8 mouse cellular contexts compared by ENCODE assay signal in the genomic region with DNA sequence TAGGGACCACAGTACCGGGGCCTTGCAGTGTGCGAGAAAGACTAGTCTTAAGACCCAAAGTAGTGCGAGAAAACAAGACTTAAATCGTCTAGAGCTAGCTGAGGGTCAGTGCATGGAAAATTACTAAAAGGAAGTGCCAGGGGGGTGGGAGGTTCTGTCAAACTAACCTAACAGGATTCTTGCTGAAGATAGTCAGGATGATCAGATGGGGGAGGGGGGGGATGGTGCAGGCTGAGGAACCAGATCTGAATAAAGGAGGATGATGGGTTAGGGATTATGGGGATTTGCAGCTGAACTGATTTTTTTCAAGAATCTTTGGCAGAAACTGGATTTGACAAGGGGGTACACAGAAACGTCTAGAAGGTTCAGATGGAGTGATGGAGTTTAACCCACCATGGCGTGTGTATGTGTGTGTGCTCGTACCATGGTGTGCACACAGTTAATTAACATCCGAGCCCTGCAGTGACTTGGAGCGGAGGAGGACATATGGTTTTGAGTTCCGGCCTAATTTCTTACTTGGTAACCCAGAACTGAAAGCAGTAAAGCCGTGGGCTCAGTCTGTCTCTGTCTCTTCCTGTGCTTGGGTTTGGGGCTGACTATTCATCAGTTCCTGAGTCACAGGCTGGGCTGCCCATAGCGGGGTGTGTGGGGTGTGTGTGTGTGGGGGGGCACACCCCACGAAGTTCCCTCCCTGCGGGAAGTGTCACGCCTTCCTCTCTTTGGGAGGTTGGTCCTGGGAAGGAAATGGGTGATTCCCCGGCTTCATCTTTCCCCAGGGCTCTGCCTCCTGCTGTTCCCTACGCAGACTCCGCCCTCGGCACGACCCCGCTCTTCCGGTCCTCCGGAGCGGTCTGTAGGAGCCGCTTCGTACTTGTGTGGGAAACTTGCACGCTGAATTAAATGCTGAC. TPM values are rescaled to one million over a fixed set of nuclear protein-coding genes. Genes with fewer than 3 reads are reported as not detected.
A peak's percentile ranks its signal among the peaks of the same experiment; 100 is the strongest.
DNase-seq lines count a peak whose midpoint lies in the region; ATAC-seq and TF ChIP-seq lines count a peak whose summit lies in the region.

No protein-coding gene starts in this region.

- 14% methylated on average over 27 of the region's 27 CpGs for WGBS in hindbrain, postnatal 0 days
- WGBS in limb, embryonic 12.5 days = 10% methylated on average over 27 of the region's 27 CpGs
- WGBS in midbrain, embryonic 12.5 days = 19% methylated on average over 27 of the region's 27 CpGs
- WGBS in spleen, adult 2 months = 9% methylated on average over 27 of the region's 27 CpGs

- H3K36me3 ChIP-seq in hindbrain, postnatal 0 days (ENCODE audit: insufficient read depth, low read length) = no peaks in the 10 kb centered on the region
- H3K36me3 ChIP-seq in limb, embryonic 12.5 days = no peaks in the 10 kb centered on the region
- H3K36me3 ChIP-seq in midbrain, embryonic 12.5 days = no peaks in the 10 kb centered on the region
- no peaks in the 10 kb centered on the region for H3K36me3 ChIP-seq in spleen, adult 2 months (ENCODE audit: control insufficient read depth, insufficient read depth, low read length)

- TF ChIP-seq CTCF in gastrocnemius, adult 2 months (IDR thresholded peaks at IDR 0.05) = peak; percentile 7; the same call in 1 of the 2 replicates
- TF ChIP-seq CTCF in hindbrain, postnatal 0 days (IDR thresholded peaks at IDR 0.05; ENCODE audit: low read depth) = no peak; the same call in 1 of the 2 replicates
- TF ChIP-seq CTCF in spleen, adult 2 months (IDR thresholded peaks at IDR 0.05; ENCODE audit: extremely low read depth, insufficient read depth, insufficient read length, insufficient replicate concordance) = no peak

- H3K4me1 ChIP-seq in hindbrain, postnatal 0 days (ENCODE audit: insufficient read depth, low read length) = peaks cover 11% of the 10 kb centered on the region
- peaks cover 19% of the 10 kb centered on the region for H3K4me1 ChIP-seq in limb, embryonic 12.5 days (replicated peaks)
- H3K4me1 ChIP-seq in midbrain, embryonic 12.5 days = peaks cover 16% of the 10 kb centered on the region
- H3K4me1 ChIP-seq in spleen, adult 2 months (ENCODE audit: control insufficient read depth, insufficient read depth, insufficient read length) = peaks cover 37% of the 10 kb centered on the region

- H3K9ac ChIP-seq in hindbrain, postnatal 0 days (replicated peaks; ENCODE audit: low read length) = peak overlapping the region; percentile 42; the same call in 1 of the 2 replicates
- peak overlapping the region; percentile 46 for H3K9ac ChIP-seq in limb, embryonic 12.5 days (replicated peaks)
- H3K9ac ChIP-seq in midbrain, embryonic 12.5 days (replicated peaks) = peak overlapping the region; percentile 54

- intact Hi-C loops in gastrocnemius, adult 2 months (cut with DNase I) = no loop called here

- DNase-seq in layer of hippocampus, adult 18-20 months (ENCODE audit: low spot score in 2 of 2) = peak; percentile 45 to 72
- DNase-seq in layer of hippocampus, postnatal 25 days (ENCODE audit: extremely low spot score in 1 of 2, low spot score in 1 of 2) = no peak
- DNase-seq in cerebellum, postnatal 25 days = peak; percentile 49 to 54
- DNase-seq in gastrocnemius, adult 2 months = peak; percentile 75
- peak; percentile 73 for DNase-seq in hindbrain, postnatal 0 days (ENCODE audit: low spot score)
- peak in 1 of 2 experiments; percentile 57 for DNase-seq in spleen, adult 2 months (ENCODE audit: low read depth in 1 of 2, low spot score in 2 of 2)

- peak; percentile 85 for ATAC-seq in hindbrain, postnatal 0 days
- peak; percentile 67; the same call in 1 of the 2 replicates for ATAC-seq in limb, embryonic 12.5 days (ENCODE audit: insufficient number of reproducible peaks, insufficient read depth, low FRiP score, low TSS enrichment, low read depth)
- peak; percentile 86 for ATAC-seq in midbrain, embryonic 12.5 days (ENCODE audit: low FRiP score, low read depth)

- H3K4me2 ChIP-seq in hindbrain, postnatal 0 days (ENCODE audit: low read depth, low read length) = peak overlapping the region; percentile 74
- peak overlapping the region; percentile 71 for H3K4me2 ChIP-seq in limb, embryonic 12.5 days
- H3K4me2 ChIP-seq in midbrain, embryonic 12.5 days (replicated peaks) = peak overlapping the region; percentile 61

- H3K27me3 ChIP-seq in hindbrain, postnatal 0 days (ENCODE audit: insufficient read depth, low read length) = no peaks in the 10 kb centered on the region
- no peaks in the 10 kb centered on the region for H3K27me3 ChIP-seq in limb, embryonic 12.5 days
- H3K27me3 ChIP-seq in midbrain, embryonic 12.5 days = 0 out of 2 replicates have a peak, but pooled peaks cover 4% of the 10 kb centered on the region
- no peaks in the 10 kb centered on the region for H3K27me3 ChIP-seq in spleen, adult 2 months (ENCODE audit: control insufficient read depth, insufficient read depth, low read length)

- no peaks in the 10 kb centered on the region for H3K9me3 ChIP-seq in hindbrain, postnatal 0 days (ENCODE audit: low read length)
- H3K9me3 ChIP-seq in limb, embryonic 12.5 days = no peaks in the 10 kb centered on the region
- no peaks in the 10 kb centered on the region for H3K9me3 ChIP-seq in midbrain, embryonic 12.5 days

- H3K4me3 ChIP-seq in gastrocnemius, adult 2 months = peak overlapping the region; percentile 70
- H3K4me3 ChIP-seq in hindbrain, postnatal 0 days (ENCODE audit: low read length) = peak overlapping the region; percentile 36
- H3K4me3 ChIP-seq in limb, embryonic 12.5 days (replicated peaks) = peak overlapping the region; percentile 37
- H3K4me3 ChIP-seq in midbrain, embryonic 12.5 days = peak overlapping the region; percentile 41
- H3K4me3 ChIP-seq in spleen, adult 2 months (ENCODE audit: extremely low read depth, insufficient read depth, insufficient read length) = peak overlapping the region; percentile 54

- TF ChIP-seq POLR2A in spleen, adult 2 months (IDR thresholded peaks at IDR 0.05; ENCODE audit: low read depth, low read length) = no peak; the same call in 1 of the 2 replicates

- peak overlapping the region; percentile 88 for H3K27ac ChIP-seq in gastrocnemius, adult 2 months
- peak overlapping the region; percentile 69 for H3K27ac ChIP-seq in hindbrain, postnatal 0 days
- peak overlapping the region; percentile 88 for H3K27ac ChIP-seq in limb, embryonic 12.5 days
- H3K27ac ChIP-seq in midbrain, embryonic 12.5 days (replicated peaks) = peak overlapping the region; percentile 68
- H3K27ac ChIP-seq in spleen, adult 2 months (ENCODE audit: insufficient read depth, low read length) = peak overlapping the region; percentile 85

RNA-seq across cellular contexts. Expression of gene Capg, which starts 8.2 kb away (rescaled TPM):
- 1 to 10 TPM; 3.9 to 5.0 TPM for total RNA-seq in layer of hippocampus, adult 18-20 months (2021)
- total RNA-seq in layer of hippocampus, postnatal 25 days (2021) = 1 to 10 TPM; 3.5 to 4.0 TPM
- 1 to 10 TPM; 6.8 to 9.7 TPM for total RNA-seq in gastrocnemius, adult 2 months (2021)
- total RNA-seq in hindbrain, postnatal 0 days (2014; rRNA removed) = 5.8 and 10.6 TPM in 2 replicates
- 10.0 and 11.2 TPM in 2 replicates for polyA plus RNA-seq in hindbrain, postnatal 0 days (2015; fragmentation: Nextera tagmentation; extraction: Ambion mirVana)
- 26.2 and 27.4 TPM in 2 replicates for polyA plus RNA-seq in limb, embryonic 12.5 days (2016; fragmentation: Nextera tagmentation; extraction: Ambion mirVana)
- 5.8 and 6.1 TPM in 2 replicates for polyA plus RNA-seq in midbrain, embryonic 12.5 days (2016; fragmentation: Nextera tagmentation; extraction: Ambion mirVana)
- polyA plus RNA-seq in spleen, adult 2 months (2012; rRNA removed) = 130 and 135 TPM in 2 replicates

RNA-seq across cellular contexts. Expression of gene Sh2d6, which starts 30.9 kb away (rescaled TPM):
- under 1 TPM; 0.67 to 0.76 TPM for total RNA-seq in layer of hippocampus, adult 18-20 months (2021)
- 1 to 10 TPM in 1 of 2 experiments, under 1 TPM in 1; 0.62 to 1.3 TPM for total RNA-seq in layer of hippocampus, postnatal 25 days (2021)
- total RNA-seq in gastrocnemius, adult 2 months (2021) = under 1 TPM; 0.59 to 0.99 TPM
- not detected in 2 replicates for total RNA-seq in hindbrain, postnatal 0 days (2014; rRNA removed)
- 0.26 and 0.40 TPM in 2 replicates for polyA plus RNA-seq in hindbrain, postnatal 0 days (2015; fragmentation: Nextera tagmentation; extraction: Ambion mirVana)
- polyA plus RNA-seq in limb, embryonic 12.5 days (2016; fragmentation: Nextera tagmentation; extraction: Ambion mirVana) = 0.18 TPM in 2 replicates
- 0.63 and 0.97 TPM in 2 replicates for polyA plus RNA-seq in midbrain, embryonic 12.5 days (2016; fragmentation: Nextera tagmentation; extraction: Ambion mirVana)
- polyA plus RNA-seq in spleen, adult 2 months (2012; rRNA removed) = 0.52 and 0.55 TPM in 2 replicates

RNA-seq across cellular contexts. Expression of gene Elmod3, which starts 45.8 kb away (rescaled TPM):
- 10 to 100 TPM; 24.5 to 24.8 TPM for total RNA-seq in layer of hippocampus, adult 18-20 months (2021)
- total RNA-seq in layer of hippocampus, postnatal 25 days (2021) = 10 to 100 TPM; 22.0 to 23.4 TPM
- total RNA-seq in gastrocnemius, adult 2 months (2021) = 1 to 10 TPM; 7.7 to 9.8 TPM
- total RNA-seq in hindbrain, postnatal 0 days (2014; rRNA removed) = 23.8 and 26.1 TPM in 2 replicates
- 16.2 and 18.4 TPM in 2 replicates for polyA plus RNA-seq in hindbrain, postnatal 0 days (2015; fragmentation: Nextera tagmentation; extraction: Ambion mirVana)
- 14.8 and 15.2 TPM in 2 replicates for polyA plus RNA-seq in limb, embryonic 12.5 days (2016; fragmentation: Nextera tagmentation; extraction: Ambion mirVana)
- 14.3 and 18.3 TPM in 2 replicates for polyA plus RNA-seq in midbrain, embryonic 12.5 days (2016; fragmentation: Nextera tagmentation; extraction: Ambion mirVana)
- 12.2 and 12.9 TPM in 2 replicates for polyA plus RNA-seq in spleen, adult 2 months (2012; rRNA removed)

RNA-seq across cellular contexts. Expression of gene Retsat, which starts 45.9 kb away (rescaled TPM):
- 10 to 100 TPM; 64.3 to 76.9 TPM for total RNA-seq in layer of hippocampus, adult 18-20 months (2021)
- 10 to 100 TPM; 57.8 to 58.7 TPM for total RNA-seq in layer of hippocampus, postnatal 25 days (2021)
- 10 to 100 TPM; 56.1 to 98.6 TPM for total RNA-seq in gastrocnemius, adult 2 months (2021)
- total RNA-seq in hindbrain, postnatal 0 days (2014; rRNA removed) = 4.9 and 12.6 TPM in 2 replicates
- 10.0 and 11.6 TPM in 2 replicates for polyA plus RNA-seq in hindbrain, postnatal 0 days (2015; fragmentation: Nextera tagmentation; extraction: Ambion mirVana)
- 10.8 and 12.4 TPM in 2 replicates for polyA plus RNA-seq in limb, embryonic 12.5 days (2016; fragmentation: Nextera tagmentation; extraction: Ambion mirVana)
- 4.4 and 6.9 TPM in 2 replicates for polyA plus RNA-seq in midbrain, embryonic 12.5 days (2016; fragmentation: Nextera tagmentation; extraction: Ambion mirVana)
- 5.5 and 5.9 TPM in 2 replicates for polyA plus RNA-seq in spleen, adult 2 months (2012; rRNA removed)

Comparison
In these comparisons a context has a peak if more than half of its experiments do, and no peak if none do; other contexts are left out.
1. DNase-seq: peak in layer of hippocampus, adult 18-20 months (2 of 2), cerebellum, postnatal 25 days (2 of 2), gastrocnemius, adult 2 months (single experiment) and hindbrain, postnatal 0 days (single experiment); none in layer of hippocampus, postnatal 25 days (0 of 2).
2. Peak in every context shown above with its lines, with median percentiles within 50 percentile points of each other: H3K27ac ChIP-seq, H3K4me3 ChIP-seq, ATAC-seq, H3K4me2 ChIP-seq and H3K9ac ChIP-seq.